Mouse (Mus musculus) kidney, postnatal 0 days (tissue): ENCODE measurements around the gene Pten. TPM values are rescaled to one million over a fixed set of nuclear protein-coding genes. Genes with fewer than 3 reads are reported as not detected.

ENCODE experiments used
- ATAC-seq: fragments of 200-750 bp; cut with Nextera tagmentation; replicated peaks from 2 replicates; pipeline ENCODE4 v1.8.0; 2017; ENCODE audit warnings: low read depth, moderate number of reproducible peaks, moderate TSS enrichment, moderate library complexity; ENCODE audit not compliant: low FRiP score
- DNase-seq: peaks from one replicate; pipeline ENCODE4 v3.0.0-alpha.2; 2016; ENCODE audit warnings: low spot score
- H3K27ac ChIP-seq: fragments of 300-500 bp; sonication (generic); 2 replicates; pipeline ENCODE4 v1.5.1; 2014; ENCODE audit warnings: mild to moderate bottlenecking
- H3K27me3 ChIP-seq: fragments of 300-500 bp; sonication (generic); 2 replicates; pipeline ENCODE4 v1.6.1; 2014; ENCODE audit warnings: low read length, mixed read lengths; ENCODE audit not compliant: insufficient read depth
- H3K36me3 ChIP-seq: fragments of 300-500 bp; sonication (generic); 2 replicates; pipeline ENCODE4 v1.6.1; 2014; ENCODE audit warnings: low read length, mixed read lengths; ENCODE audit not compliant: insufficient read depth
- H3K4me1 ChIP-seq: fragments of 300-500 bp; sonication (generic); replicated peaks from 2 replicates; pipeline ENCODE4 v1.6.1; 2014; ENCODE audit warnings: antibody characterized with exemption, low read length, mixed read lengths; ENCODE audit not compliant: insufficient read depth
- H3K4me2 ChIP-seq: fragments of 300-500 bp; sonication (generic); 2 replicates; pipeline ENCODE4 v1.6.1; 2014; ENCODE audit warnings: mild to moderate bottlenecking, low read length, moderate library complexity, mixed read lengths
- H3K4me3 ChIP-seq: fragments of 300-500 bp; sonication (generic); replicated peaks from 2 replicates; pipeline ENCODE4 v1.5.1; 2014; ENCODE audit warnings: low read depth, low read length
- H3K9ac ChIP-seq: fragments of 300-500 bp; sonication (generic); 2 replicates; pipeline ENCODE4 v1.6.1; 2014; ENCODE audit warnings: low read depth, low read length
- H3K9me3 ChIP-seq: fragments of 300-500 bp; sonication (generic); replicated peaks from 2 replicates; pipeline ENCODE4 v1.6.1; 2016; ENCODE audit warnings: low read length, inconsistent platforms, mixed read lengths
- CTCF ChIP-seq: IDR thresholded peaks from 2 replicates; pipeline ENCODE4 v1.5.1; 2016; ENCODE audit warnings: antibody characterized with exemption, low read depth, mild to moderate bottlenecking, moderate library complexity
- WGBS: fragments of 180-500 bp; shearing (Covaris S2); extraction: QIAGEN DNeasy Blood & Tissue Kit; methylation state at CpG from one replicate; pipeline ENCODE4 v1.1.7; 2014; 5-methylcytosine and 5-hydroxymethylcytosine counted together
- polyA plus RNA-seq: library from polyadenylated mRNA; unstranded; fragments of >200 nt; fragmentation: Nextera tagmentation; extraction: Ambion mirVana; gene quantifications from 2 replicates; pipeline ENCODE4 v1.2.1, GENCODE M21; 2015

Pten gene
- polyA plus RNA-seq, 1 experiment from 2014 or later, result 9.2 TPM

DNA sequence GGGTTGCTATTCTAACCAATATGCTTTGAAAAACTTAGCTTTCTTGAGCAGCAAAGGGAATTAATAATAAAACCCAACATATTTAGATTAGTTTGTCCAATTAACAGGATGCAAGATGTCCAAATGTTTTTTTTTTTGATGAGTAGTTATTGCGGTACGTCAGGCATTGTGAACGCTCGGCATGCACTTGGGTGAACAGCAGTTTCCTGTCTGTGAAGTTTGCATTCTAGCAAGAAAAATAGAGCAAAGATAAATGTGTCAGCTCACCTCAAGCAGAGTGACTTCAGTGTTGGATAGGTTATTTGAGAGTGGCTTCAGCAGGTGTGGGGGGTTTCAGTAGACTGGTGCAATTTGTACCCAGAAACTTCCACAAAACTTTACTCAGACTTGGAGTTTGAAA, 69.3 kb downstream of the Pten start:
- no peaks in the 10 kb centered on the region for H3K9me3 ChIP-seq
- ATAC-seq (no peak), DNase-seq (peak; percentile 13)
- H3K4me2 ChIP-seq, result no peak overlapping the region
- H3K9ac ChIP-seq, result no peak overlapping the region
- no peaks in the 10 kb centered on the region for H3K36me3 ChIP-seq
- H3K27me3 ChIP-seq, result no peaks in the 10 kb centered on the region
- 34% methylated on average over 4 of the region's 4 CpGs for WGBS
- no peaks in the 10 kb centered on the region for H3K4me1 ChIP-seq
- no peak for TF ChIP-seq CTCF
- no peak overlapping the region for H3K4me3 ChIP-seq
- H3K27ac ChIP-seq, result no peak overlapping the region

- ATAC-seq (no peak), DNase-seq (no peak)
- TF ChIP-seq CTCF, result no peak
- Histone ChIP-seq H3K9me3 (no peaks in the 10 kb centered on the region), H3K27ac (no peak overlapping the region), H3K27me3 (no peaks in the 10 kb centered on the region), H3K4me1 (no peaks in the 10 kb centered on the region), H3K4me3 (no peak overlapping the region), H3K4me2 (no peak overlapping the region), H3K9ac (no peak overlapping the region), H3K36me3 (no peaks in the 10 kb centered on the region)
- WGBS, result 96% methylated on average over 2 of the region's 2 CpGs
Measured at GRCm38 (mm10) chr19:32829871-32830270, 72.6 kb downstream of the Pten start.

GRCm38 (mm10) chr19:32831286-32831685, 74.0 kb downstream of the Pten start:
- no peak for TF ChIP-seq CTCF
- Histone ChIP-seq H3K4me1 (no peaks in the 10 kb centered on the region), H3K9ac (no peak overlapping the region), H3K4me3 (no peak overlapping the region), H3K36me3 (no peaks in the 10 kb centered on the region), H3K27ac (no peak overlapping the region), H3K9me3 (no peaks in the 10 kb centered on the region), H3K4me2 (no peak overlapping the region), H3K27me3 (no peaks in the 10 kb centered on the region)
- ATAC-seq (no peak), DNase-seq (no peak)
- WGBS, result 79% methylated on average over 4 of the region's 4 CpGs

DNA sequence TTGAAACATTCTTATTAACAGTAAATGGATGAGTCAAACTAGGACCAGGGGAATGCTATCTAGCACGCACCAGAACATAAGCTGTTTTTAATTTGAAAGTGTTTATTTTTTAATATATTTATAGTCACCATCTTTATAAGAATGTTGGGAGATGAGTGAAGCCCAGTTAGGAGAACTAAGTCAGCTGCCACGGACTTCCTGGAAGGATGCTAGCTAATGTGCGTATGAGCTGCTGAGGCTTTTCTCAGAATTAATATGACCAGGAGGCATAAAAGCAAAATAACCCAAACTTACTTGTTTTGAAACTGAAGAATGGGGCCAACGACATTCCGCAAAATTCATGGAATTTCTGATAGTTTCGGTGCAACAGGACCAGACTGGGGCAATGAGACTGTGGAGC, 83.2 kb downstream of the Pten start:
- 93% methylated on average over 6 of the region's 6 CpGs for WGBS
- no peak for TF ChIP-seq CTCF
- Histone ChIP-seq H3K27ac (no peak overlapping the region), H3K9ac (no peak overlapping the region), H3K36me3 (no peaks in the 10 kb centered on the region), H3K4me1 (no peaks in the 10 kb centered on the region), H3K9me3 (no peaks in the 10 kb centered on the region), H3K4me2 (no peak overlapping the region), H3K27me3 (no peaks in the 10 kb centered on the region), H3K4me3 (no peak overlapping the region)
- ATAC-seq (no peak), DNase-seq (no peak)

GRCm38 (mm10) chr19:32844486-32844885, 87.2 kb downstream of the Pten start:
- WGBS, result 86% methylated on average over 5 of the region's 5 CpGs
- no peak for DNase-seq
- Histone ChIP-seq H3K4me3 (no peak overlapping the region), H3K36me3 (no peaks in the 10 kb centered on the region), H3K27ac (no peak overlapping the region), H3K9ac (no peak overlapping the region), H3K27me3 (no peaks in the 10 kb centered on the region), H3K4me2 (no peak overlapping the region), H3K9me3 (no peaks in the 10 kb centered on the region), H3K4me1 (no peaks in the 10 kb centered on the region)
- TF ChIP-seq CTCF, result no peak
- no peak for ATAC-seq

GRCm38 (mm10) chr19:32848041-32848440, 90.7 kb downstream of the Pten start:
- Histone ChIP-seq H3K9ac (no peak overlapping the region), H3K4me1 (no peaks in the 10 kb centered on the region), H3K9me3 (no peaks in the 10 kb centered on the region), H3K4me2 (no peak overlapping the region), H3K27ac (no peak overlapping the region), H3K27me3 (no peaks in the 10 kb centered on the region), H3K4me3 (no peak overlapping the region), H3K36me3 (no peaks in the 10 kb centered on the region)
- ATAC-seq, result no peak
- WGBS, result 75% methylated on average over 3 of the region's 3 CpGs
- no peak for DNase-seq
- TF ChIP-seq CTCF, result no peak

DNA sequence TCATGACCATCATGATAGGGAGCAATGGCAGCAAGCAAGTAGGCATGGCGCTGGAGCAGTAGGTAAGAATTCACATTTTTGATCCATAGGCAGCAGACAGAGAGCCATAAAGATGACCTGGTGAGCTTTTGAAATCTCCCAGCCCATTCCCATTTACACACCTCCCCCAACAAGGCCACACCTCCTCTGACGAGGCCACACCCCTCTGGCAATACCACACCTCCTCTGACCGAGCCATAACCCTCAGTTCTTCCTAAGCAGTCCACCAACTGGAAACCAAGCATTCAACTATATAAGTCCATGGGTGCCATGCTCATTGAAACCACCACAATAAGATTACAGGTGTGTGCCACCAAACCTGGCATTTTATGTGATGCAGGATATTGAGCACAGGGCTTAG, 95.0 kb downstream of the Pten start:
- Histone ChIP-seq H3K4me1 (no peaks in the 10 kb centered on the region), H3K36me3 (no peaks in the 10 kb centered on the region), H3K4me2 (no peak overlapping the region), H3K9ac (no peak overlapping the region), H3K9me3 (no peaks in the 10 kb centered on the region), H3K27ac (no peak overlapping the region), H3K27me3 (no peaks in the 10 kb centered on the region), H3K4me3 (no peak overlapping the region)
- no peak for TF ChIP-seq CTCF
- WGBS, result 66% methylated on average over 3 of the region's 3 CpGs
- DNase-seq (no peak), ATAC-seq (no peak)
